Mouse (Mus musculus) intestine, embryonic 16.5 days (tissue): Measurements from ENCODE around the gene Tead2. TPM values are rescaled to one million over a fixed set of nuclear protein-coding genes. Genes with fewer than 3 reads are reported as not detected.

Source experiments
- ATAC-seq: fragments of 200-750 bp; cut with Nextera tagmentation; 2 replicates; pipeline ENCODE4 v1.8.0; 2017; ENCODE audit warnings: moderate TSS enrichment, moderate library complexity
- H3K27ac ChIP-seq: fragments of 300-500 bp; sonication (generic); 2 replicates; pipeline ENCODE4 v1.5.1; 2014; ENCODE audit warnings: mild to moderate bottlenecking, low read length
- H3K27me3 ChIP-seq: fragments of 300-500 bp; sonication (generic); replicated peaks from 2 replicates; pipeline ENCODE4 v1.6.1; 2014; ENCODE audit warnings: low read length, control low read depth, mixed read lengths; ENCODE audit not compliant: control insufficient read depth, insufficient read depth
- H3K36me3 ChIP-seq: fragments of 300-500 bp; sonication (generic); 2 replicates; pipeline ENCODE4 v1.6.1; 2014; ENCODE audit warnings: low read length, control low read depth; ENCODE audit not compliant: control insufficient read depth, insufficient read depth
- H3K4me1 ChIP-seq: fragments of 300-500 bp; sonication (generic); 2 replicates; pipeline ENCODE4 v1.6.1; 2014; ENCODE audit warnings: low read length, control low read depth, mixed read lengths; ENCODE audit not compliant: control insufficient read depth, insufficient read depth
- H3K4me2 ChIP-seq: fragments of 300-500 bp; sonication (generic); 2 replicates; pipeline ENCODE4 v1.6.1; 2014; ENCODE audit warnings: low read depth, low read length, control low read depth
- H3K4me3 ChIP-seq: fragments of 300-500 bp; sonication (generic); 2 replicates; pipeline ENCODE4 v1.5.1; 2014; ENCODE audit warnings: mild to moderate bottlenecking, low read length
- H3K9ac ChIP-seq: fragments of 300-500 bp; sonication (generic); 2 replicates; pipeline ENCODE4 v1.6.1; 2014; ENCODE audit warnings: low read depth, low read length
- H3K9me3 ChIP-seq: fragments of 300-500 bp; sonication (generic); 2 replicates; pipeline ENCODE4 v1.6.1; 2016; ENCODE audit warnings: low read length, control low read depth; ENCODE audit not compliant: control insufficient read depth
- WGBS: fragments of 180-500 bp; shearing (Covaris S2); extraction: QIAGEN DNeasy Blood & Tissue Kit; methylation state at CpG from one replicate; pipeline ENCODE4 v1.1.7; 2014; 5-methylcytosine and 5-hydroxymethylcytosine counted together
- polyA plus RNA-seq: library from polyadenylated mRNA; unstranded; fragments of >200 nt; fragmentation: Nextera tagmentation; extraction: Ambion mirVana; gene quantifications from 2 replicates; pipeline ENCODE4 v1.2.1, GENCODE M21; 2015

The Tead2 gene
- polyA plus RNA-seq, 1 experiment from 2014 or later, result 82.1 TPM

- Histone ChIP-seq H3K36me3 (no peaks in the 10 kb centered on the region), H3K4me3 (no peak overlapping the region), H3K27ac (no peak overlapping the region), H3K4me2 (no peak overlapping the region), H3K9me3 (no peaks in the 10 kb centered on the region), H3K4me1 (no peaks in the 10 kb centered on the region; the same call in 1 of the 2 replicates), H3K9ac (no peak overlapping the region), H3K27me3 (no peaks in the 10 kb centered on the region)
- 50% methylated on average over 11 of the region's 11 CpGs for WGBS
- ATAC-seq, result no peak
These were observed 41.7 kb downstream of the Tead2 start for GRCm38 (mm10) chr7:45257063-45257840.

GRCm38 (mm10) chr7:45259281-45259680 lies 43.7 kb downstream of the Tead2 start:
- Histone ChIP-seq H3K9ac (no peak overlapping the region), H3K4me2 (no peak overlapping the region), H3K4me1 (no peaks in the 10 kb centered on the region; the same call in 1 of the 2 replicates), H3K4me3 (no peak overlapping the region), H3K9me3 (no peaks in the 10 kb centered on the region), H3K27me3 (no peaks in the 10 kb centered on the region), H3K36me3 (no peaks in the 10 kb centered on the region), H3K27ac (no peak overlapping the region)
- 82% methylated on average over 8 of the region's 8 CpGs for WGBS
- no peak for ATAC-seq

GRCm38 (mm10) chr7:45262266-45262665 lies 46.7 kb downstream of the Tead2 start:
- Histone ChIP-seq H3K36me3 (no peaks in the 10 kb centered on the region), H3K4me1 (no peaks in the 10 kb centered on the region; the same call in 1 of the 2 replicates), H3K9me3 (no peaks in the 10 kb centered on the region), H3K4me3 (no peak overlapping the region), H3K9ac (no peak overlapping the region), H3K4me2 (no peak overlapping the region), H3K27ac (no peak overlapping the region), H3K27me3 (no peaks in the 10 kb centered on the region)
- ATAC-seq, result no peak
- WGBS, result 45% methylated on average over 7 of the region's 7 CpGs

- H3K4me2 ChIP-seq, result no peak overlapping the region
- H3K36me3 ChIP-seq, result no peaks in the 10 kb centered on the region
- no peaks in the 10 kb centered on the region; the same call in 1 of the 2 replicates for H3K4me1 ChIP-seq
- H3K4me3 ChIP-seq, result no peak overlapping the region
- no peaks in the 10 kb centered on the region for H3K9me3 ChIP-seq
- H3K9ac ChIP-seq, result no peak overlapping the region
- WGBS, result 65% methylated on average over 7 of the region's 7 CpGs
- no peak for ATAC-seq
- no peaks in the 10 kb centered on the region for H3K27me3 ChIP-seq
- no peak overlapping the region for H3K27ac ChIP-seq
These were observed 47.6 kb downstream of the Tead2 start for GRCm38 (mm10) chr7:45263006-45263607.

GRCm38 (mm10) chr7:45264348-45264747 lies 48.8 kb downstream of the Tead2 start:
- Histone ChIP-seq H3K9me3 (no peaks in the 10 kb centered on the region), H3K4me3 (no peak overlapping the region), H3K9ac (no peak overlapping the region), H3K27ac (no peak overlapping the region), H3K36me3 (no peaks in the 10 kb centered on the region), H3K4me2 (no peak overlapping the region), H3K4me1 (no peaks in the 10 kb centered on the region; the same call in 1 of the 2 replicates), H3K27me3 (no peaks in the 10 kb centered on the region)
- no peak for ATAC-seq
- WGBS, result 86% methylated on average over 3 of the region's 3 CpGs

GRCm38 (mm10) chr7:45265518-45265917 lies 50.0 kb downstream of the Tead2 start:
- 79% methylated on average over 1 of the region's 1 CpGs for WGBS

GRCm38 (mm10) chr7:45272786-45273412 lies 57.3 kb downstream of the Tead2 start:
- 36% methylated on average over 10 of the region's 10 CpGs for WGBS

More at GRCm38 (mm10) chr7:45265518-45265917, 50.0 kb downstream of the Tead2 start:
- Histone ChIP-seq H3K9ac (no peak overlapping the region), H3K9me3 (no peaks in the 10 kb centered on the region), H3K4me1 (no peaks in the 10 kb centered on the region; the same call in 1 of the 2 replicates), H3K36me3 (no peaks in the 10 kb centered on the region), H3K27ac (no peak overlapping the region), H3K4me3 (no peak overlapping the region), H3K4me2 (no peak overlapping the region), H3K27me3 (no peaks in the 10 kb centered on the region)
- no peak for ATAC-seq

GRCm38 (mm10) chr7:45273672-45274071 lies 58.1 kb downstream of the Tead2 start:
- H3K4me1 ChIP-seq, result 0 out of 2 replicates have a peak, but pooled peaks cover 6% of the 10 kb centered on the region
- no peak overlapping the region for H3K4me2 ChIP-seq
- ATAC-seq, result no peak
- H3K4me3 ChIP-seq, result no peak overlapping the region
- H3K9ac ChIP-seq, result no peak overlapping the region
- WGBS, result 90% methylated on average over 8 of the region's 8 CpGs
- H3K9me3 ChIP-seq, result no peaks in the 10 kb centered on the region
- no peak overlapping the region for H3K27ac ChIP-seq
- no peaks in the 10 kb centered on the region for H3K36me3 ChIP-seq
- H3K27me3 ChIP-seq, result no peaks in the 10 kb centered on the region

More at GRCm38 (mm10) chr7:45272786-45273412, 57.3 kb downstream of the Tead2 start:
- Histone ChIP-seq H3K9ac (no peak overlapping the region), H3K4me3 (no peak overlapping the region), H3K4me2 (no peak overlapping the region), H3K36me3 (no peaks in the 10 kb centered on the region), H3K27ac (no peak overlapping the region), H3K9me3 (no peaks in the 10 kb centered on the region), H3K4me1 (0 out of 2 replicates have a peak, but pooled peaks cover 6% of the 10 kb centered on the region), H3K27me3 (no peaks in the 10 kb centered on the region)
- no peak for ATAC-seq

- WGBS, result 6% methylated on average over 44 of the region's 44 CpGs
- H3K4me3 ChIP-seq, result peak within 1 kb of the TSS; percentile 50
- H3K4me1 ChIP-seq, result 0 out of 2 replicates have a peak, but pooled peaks cover 6% of the 10 kb centered on the region
- no peaks in the 10 kb centered on the region for H3K27me3 ChIP-seq
- ATAC-seq, result peak; percentile 80
- H3K36me3 ChIP-seq, result no peaks in the 10 kb centered on the region
- H3K27ac ChIP-seq, result no peak within 1 kb of the TSS
- no peaks in the 10 kb centered on the region for H3K9me3 ChIP-seq
- H3K4me2 ChIP-seq, result peak within 1 kb of the TSS; percentile 69
- H3K9ac ChIP-seq, result peak within 1 kb of the TSS; percentile 61
These were observed 61.7 kb downstream of the Tead2 start, which contains the start of gene Slc6a21 for GRCm38 (mm10) chr7:45277136-45277760. Gene Slc6a21 (plus strand): TSS chr7:45277513.
